Mouse (Mus musculus): ENCODE measurements around the gene Igfn1. TPM values are rescaled to one million over a fixed set of nuclear protein-coding genes. Genes with fewer than 3 reads are reported as not detected.
A peak's percentile ranks its signal among the peaks of the same experiment; 100 is the strongest.

Gene Igfn1
- total RNA-seq, 2 experiments from 2014 or later: not detected

GRCm38 (mm10) chr1:135941259-135942006 lies 64.7 kb downstream of the Igfn1 start:
- peak; percentile 83 for ATAC-seq (replicated peaks; ENCODE audit: low FRiP score, poor library complexity, severe bottlenecking)

GRCm38 (mm10) chr1:135936091-135936490 lies 70.1 kb downstream of the Igfn1 start:
- ATAC-seq (replicated peaks; ENCODE audit: low FRiP score, poor library complexity, severe bottlenecking): no peak

DNA sequence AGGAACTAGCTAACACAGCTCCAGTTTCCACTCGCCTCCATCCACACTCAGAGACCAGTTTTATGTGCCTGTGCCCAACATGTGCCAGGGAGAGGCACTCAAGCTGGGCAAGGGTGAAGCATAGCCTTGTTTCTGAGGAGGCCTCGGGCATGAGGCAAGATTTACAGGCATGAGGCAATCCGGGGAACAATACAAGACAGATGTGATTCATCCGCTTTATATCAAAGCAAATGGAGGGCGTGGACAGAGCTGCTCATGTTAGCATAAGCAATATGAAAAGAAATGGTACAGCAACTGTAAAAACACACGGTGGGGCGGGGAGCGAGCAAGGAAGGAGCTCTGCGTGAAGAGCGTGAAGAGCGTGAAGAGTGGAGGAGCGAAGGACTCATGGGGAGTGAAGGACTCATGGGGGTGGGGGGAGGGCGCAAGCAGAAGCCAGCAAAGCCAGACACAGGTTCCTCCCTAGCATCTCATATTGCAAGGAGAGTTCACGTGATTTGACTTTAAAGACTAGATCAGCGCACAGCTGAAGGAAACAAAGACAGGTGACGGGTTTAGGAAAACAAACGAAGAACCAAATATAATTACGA lies 72.3 kb downstream of the Igfn1 start:
- no peak for ATAC-seq (replicated peaks; ENCODE audit: low FRiP score, poor library complexity, severe bottlenecking)

DNA sequence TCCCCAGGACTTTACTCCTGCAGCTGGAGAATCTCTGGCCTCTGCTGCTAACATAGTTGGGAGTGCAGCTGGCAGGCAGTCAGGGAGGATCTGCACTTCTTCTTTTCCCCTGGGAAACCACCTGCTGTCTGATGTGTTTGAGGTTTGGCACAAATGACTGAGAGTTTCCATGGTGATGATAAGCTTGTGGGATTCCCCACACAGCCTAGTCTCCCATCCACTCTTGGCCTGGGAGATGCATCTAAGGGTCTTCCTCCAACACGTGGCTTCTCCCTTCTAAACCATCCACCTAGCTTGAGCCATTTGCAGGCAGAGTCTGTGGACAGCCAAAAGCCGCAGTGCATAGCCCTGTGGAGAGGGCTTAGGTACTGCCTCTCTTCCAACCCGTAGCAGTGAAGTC lies 76.3 kb downstream of the Igfn1 start:
- no peak for ATAC-seq (replicated peaks; ENCODE audit: low FRiP score, poor library complexity, severe bottlenecking)

- ATAC-seq (replicated peaks; ENCODE audit: low FRiP score, poor library complexity, severe bottlenecking): peak; percentile 79
These were observed 80.3 kb downstream of the Igfn1 start for GRCm38 (mm10) chr1:135925848-135926247.

GRCm38 (mm10) chr1:135924377-135924994 lies 81.7 kb downstream of the Igfn1 start:
- peak; percentile 49 for ATAC-seq (replicated peaks; ENCODE audit: low FRiP score, poor library complexity, severe bottlenecking)

DNA sequence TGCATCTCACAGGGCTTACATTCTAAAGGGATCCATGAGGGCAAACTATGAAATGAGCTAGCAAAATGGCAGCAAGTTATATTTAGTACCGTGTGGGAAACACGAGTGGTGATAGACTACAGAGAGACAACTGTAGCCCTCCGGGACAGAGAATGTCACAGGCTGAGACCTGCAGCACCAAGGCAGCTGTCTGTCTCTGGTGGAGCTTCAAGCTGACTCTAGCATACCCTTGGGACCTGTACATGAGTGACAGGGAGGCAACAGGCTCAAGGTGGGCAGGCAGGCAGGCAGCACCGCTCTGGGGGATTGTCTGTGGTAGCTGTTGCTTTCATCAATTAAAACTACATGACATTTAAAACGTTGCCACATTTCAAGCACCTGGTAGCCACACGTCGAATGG lies 82.9 kb downstream of the Igfn1 start:
- no peak for ATAC-seq (replicated peaks; ENCODE audit: low FRiP score, poor library complexity, severe bottlenecking)

- no peak for ATAC-seq (replicated peaks; ENCODE audit: low FRiP score, poor library complexity, severe bottlenecking)
These were observed 87.3 kb downstream of the Igfn1 start, which contains the start of gene Pkp1 for GRCm38 (mm10) chr1:135918644-135919407. TSS of gene Pkp1 (minus strand) at chr1:135919207.

GRCm38 (mm10) chr1:135917206-135917605 lies 88.9 kb downstream of the Igfn1 start:
- ATAC-seq (replicated peaks; ENCODE audit: low FRiP score, poor library complexity, severe bottlenecking): no peak

DNA sequence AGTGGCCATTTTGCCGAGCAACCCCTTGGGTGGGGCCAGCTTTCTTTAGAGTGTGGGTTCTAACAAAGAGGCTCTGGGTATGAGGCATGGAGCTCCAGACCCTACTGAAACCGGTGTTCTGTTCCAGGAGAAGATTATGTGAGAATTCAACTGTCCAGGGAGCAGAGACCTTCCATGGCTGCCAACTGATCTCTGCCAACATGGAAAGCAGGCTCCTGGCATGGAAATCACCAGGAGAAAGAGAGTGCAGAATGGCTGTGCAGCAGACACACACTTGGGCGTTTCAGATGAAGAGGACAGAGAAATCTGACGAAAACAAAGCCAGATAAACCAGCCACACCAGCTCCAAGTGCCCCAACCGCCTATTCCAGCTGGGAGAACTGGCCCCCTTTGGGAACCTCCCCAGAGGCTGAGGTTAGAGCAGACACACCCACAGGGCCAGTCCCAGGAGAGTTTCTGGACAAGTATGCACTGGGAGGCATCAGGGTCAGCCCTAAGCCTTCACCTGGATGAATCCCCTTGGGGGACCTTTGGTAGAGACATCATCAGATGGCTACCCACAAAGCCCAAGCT lies 89.6 kb downstream of the Igfn1 start:
- no peak for ATAC-seq (replicated peaks; ENCODE audit: low FRiP score, poor library complexity, severe bottlenecking)

- ATAC-seq (replicated peaks; ENCODE audit: low FRiP score, poor library complexity, severe bottlenecking): 0 out of 2 replicates have a peak, but pooled peaks have one; percentile 25
These were observed 92.5 kb downstream of the Igfn1 start for GRCm38 (mm10) chr1:135913657-135914056.

GRCm38 (mm10) chr1:135909381-135909780 lies 96.8 kb downstream of the Igfn1 start:
- no peak for ATAC-seq (replicated peaks; ENCODE audit: low FRiP score, poor library complexity, severe bottlenecking)

GRCm38 (mm10) chr1:135906736-135907135 lies 99.4 kb downstream of the Igfn1 start:
- no peak for ATAC-seq (replicated peaks; ENCODE audit: low FRiP score, poor library complexity, severe bottlenecking)

Other genes with a start within 250 kb of the Igfn1 start
- gene Phlda3, start 240.2 kb downstream of the Igfn1 start, total RNA-seq (2015; ENCODE audit: low replicate concordance): not detected in 2 replicates
- not detected in 2 replicates for gene Phlda3, start 240.2 kb downstream of the Igfn1 start, total RNA-seq (2017; ENCODE audit: low replicate concordance)
- gene Tnni1, start 226.9 kb downstream of the Igfn1 start, total RNA-seq (2015; ENCODE audit: low replicate concordance): not detected in 2 replicates
- not detected in 2 replicates for gene Tnni1, start 226.9 kb downstream of the Igfn1 start, total RNA-seq (2017; ENCODE audit: low replicate concordance)
- gene Lad1, start 187.7 kb downstream of the Igfn1 start, total RNA-seq (2015; ENCODE audit: low replicate concordance): not detected in 2 replicates
- gene Lad1, start 187.7 kb downstream of the Igfn1 start, total RNA-seq (2017; ENCODE audit: low replicate concordance): not detected in 2 replicates
- not detected in 2 replicates for gene Tnnt2, start 170.0 kb downstream of the Igfn1 start, total RNA-seq (2015; ENCODE audit: low replicate concordance)
- not detected in 2 replicates for gene Tnnt2, start 170.0 kb downstream of the Igfn1 start, total RNA-seq (2017; ENCODE audit: low replicate concordance)
- not detected in 2 replicates for gene Pkp1, start 87.1 kb downstream of the Igfn1 start, total RNA-seq (2015; ENCODE audit: low replicate concordance)
- not detected in 2 replicates for gene Pkp1, start 87.1 kb downstream of the Igfn1 start, total RNA-seq (2017; ENCODE audit: low replicate concordance)
- 17.9 and 24.5 TPM in 2 replicates for gene Tmem9, start 1.8 kb upstream of the Igfn1 start, total RNA-seq (2015; ENCODE audit: low replicate concordance)
- gene Tmem9, start 1.8 kb upstream of the Igfn1 start, total RNA-seq (2017; ENCODE audit: low replicate concordance): 16.9 and 22.3 TPM in 2 replicates
- gene Ascl5, start 44.5 kb upstream of the Igfn1 start, total RNA-seq (2015; ENCODE audit: low replicate concordance): not detected in 2 replicates
- gene Ascl5, start 44.5 kb upstream of the Igfn1 start, total RNA-seq (2017; ENCODE audit: low replicate concordance): not detected in 2 replicates
- not detected in 2 replicates for gene Cacna1s, start 46.4 kb upstream of the Igfn1 start, total RNA-seq (2015; ENCODE audit: low replicate concordance)
- gene Cacna1s, start 46.4 kb upstream of the Igfn1 start, total RNA-seq (2017; ENCODE audit: low replicate concordance): not detected in 2 replicates
- gene Kif21b, start 125.0 kb upstream of the Igfn1 start, total RNA-seq (2015; ENCODE audit: low replicate concordance): 7.7 and 12.9 TPM in 2 replicates
- 5.4 and 8.5 TPM in 2 replicates for gene Kif21b, start 125.0 kb upstream of the Igfn1 start, total RNA-seq (2017; ENCODE audit: low replicate concordance)
- not detected in 2 replicates for gene Mroh3, start 206.5 kb upstream of the Igfn1 start, total RNA-seq (2015; ENCODE audit: low replicate concordance)
- 0.42 TPM in 1 of 2 replicates, not detected in the other for gene Mroh3, start 206.5 kb upstream of the Igfn1 start, total RNA-seq (2017; ENCODE audit: low replicate concordance)
- gene Inava, start 227.9 kb upstream of the Igfn1 start, total RNA-seq (2015; ENCODE audit: low replicate concordance): not detected in 2 replicates
- not detected in 2 replicates for gene Inava, start 227.9 kb upstream of the Igfn1 start, total RNA-seq (2017; ENCODE audit: low replicate concordance)